Mouse (Mus musculus): ENCODE data around the gene Ccr7.

The Ccr7 gene

GRCm38 (mm10) chr11:99117907-99118306 is 37.0 kb downstream of the Ccr7 start:
- ATAC-seq (ENCODE audit: low TSS enrichment) = no peak

DNA sequence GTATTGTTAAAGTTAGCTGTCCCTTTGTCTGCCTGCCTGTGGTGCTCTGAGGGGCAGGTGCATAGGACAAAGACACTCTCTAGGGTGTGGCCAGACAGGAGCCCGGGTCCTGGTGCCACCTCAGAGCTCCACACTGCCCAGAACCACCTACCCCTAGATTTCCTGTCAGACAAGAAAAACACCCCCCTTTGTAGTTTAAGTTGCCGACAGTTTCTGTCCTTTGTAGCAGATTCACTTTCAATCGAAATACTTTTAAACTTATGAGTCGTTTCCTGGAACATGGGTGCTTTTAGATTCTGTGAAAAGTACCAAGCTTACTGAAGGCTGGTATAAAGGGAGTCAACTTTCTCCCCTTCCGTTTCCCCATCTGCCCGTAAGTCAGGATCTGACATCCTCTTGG is 38.9 kb downstream of the Ccr7 start:
- ATAC-seq (ENCODE audit: low TSS enrichment) = no peak

- ATAC-seq (ENCODE audit: low TSS enrichment) = no peak
These were observed 41.8 kb downstream of the Ccr7 start for GRCm38 (mm10) chr11:99113111-99113510.

- ATAC-seq (ENCODE audit: low TSS enrichment) = no peak
These were observed 42.2 kb downstream of the Ccr7 start for GRCm38 (mm10) chr11:99112700-99113099.

DNA sequence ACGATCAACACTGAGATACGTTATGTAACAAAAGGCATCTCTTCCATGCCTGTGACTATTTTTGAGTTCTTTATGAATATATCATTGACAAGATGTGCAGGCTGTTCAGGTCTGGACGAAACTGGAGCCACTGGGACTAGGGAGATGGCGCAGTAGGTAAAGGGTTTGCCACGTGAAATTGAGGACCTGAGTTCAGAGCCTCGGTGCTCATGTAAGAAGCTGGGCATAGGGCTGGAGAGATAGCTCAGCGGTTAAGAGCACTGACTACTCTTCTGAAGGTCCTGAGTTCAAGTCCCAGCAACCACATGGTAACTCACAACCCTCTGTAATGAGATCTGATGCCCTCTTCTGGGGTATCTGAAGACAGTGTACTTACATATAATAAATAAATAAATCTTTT is 43.2 kb downstream of the Ccr7 start:
- peak; percentile 66 for ATAC-seq (ENCODE audit: low TSS enrichment)

- ATAC-seq (ENCODE audit: low TSS enrichment) = peak; percentile 89
These were observed 43.7 kb downstream of the Ccr7 start for GRCm38 (mm10) chr11:99111155-99111554.

- no peak for ATAC-seq (ENCODE audit: low TSS enrichment)
These were observed 44.3 kb downstream of the Ccr7 start for GRCm38 (mm10) chr11:99110370-99111110.

- ATAC-seq (ENCODE audit: low TSS enrichment) = no peak
These were observed 46.6 kb downstream of the Ccr7 start for GRCm38 (mm10) chr11:99108296-99108695.

DNA sequence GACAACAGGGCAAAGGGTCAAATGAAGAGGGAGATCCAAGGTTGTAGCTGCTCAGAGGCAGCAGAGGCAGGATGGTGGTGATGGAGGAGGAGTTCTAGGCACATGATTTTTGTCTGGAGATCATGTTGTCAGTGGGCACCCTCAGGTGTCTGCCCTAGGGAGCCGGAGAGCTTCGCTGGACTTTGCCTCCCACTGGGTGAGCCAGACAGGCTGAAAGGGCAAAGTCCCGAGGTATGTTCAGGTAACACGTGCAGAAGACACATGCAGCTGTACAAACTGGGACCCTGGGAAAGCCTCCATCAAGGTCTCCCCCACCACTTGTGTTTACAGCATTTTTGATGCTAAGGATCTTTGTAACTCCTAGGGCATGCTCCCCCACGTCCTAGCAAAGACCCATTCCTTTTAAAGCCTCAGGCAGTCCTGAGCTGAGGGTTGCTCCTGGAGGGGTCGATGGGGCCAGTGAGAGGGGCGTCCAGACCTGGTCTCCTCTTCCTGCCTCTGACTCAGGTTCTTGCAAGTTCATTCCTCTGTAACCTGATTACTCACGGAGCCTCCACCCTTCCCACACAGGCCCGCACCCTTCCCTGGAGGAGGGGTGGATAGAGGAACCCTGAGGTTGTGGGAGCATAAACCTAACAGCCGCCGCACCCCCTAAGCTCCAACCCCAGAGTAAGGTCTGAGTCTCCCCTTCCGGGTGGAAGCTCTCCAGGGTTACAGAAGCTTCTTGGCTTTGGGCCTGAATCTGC is 48.7 kb downstream of the Ccr7 start:
- no peak for ATAC-seq (ENCODE audit: low TSS enrichment)

DNA sequence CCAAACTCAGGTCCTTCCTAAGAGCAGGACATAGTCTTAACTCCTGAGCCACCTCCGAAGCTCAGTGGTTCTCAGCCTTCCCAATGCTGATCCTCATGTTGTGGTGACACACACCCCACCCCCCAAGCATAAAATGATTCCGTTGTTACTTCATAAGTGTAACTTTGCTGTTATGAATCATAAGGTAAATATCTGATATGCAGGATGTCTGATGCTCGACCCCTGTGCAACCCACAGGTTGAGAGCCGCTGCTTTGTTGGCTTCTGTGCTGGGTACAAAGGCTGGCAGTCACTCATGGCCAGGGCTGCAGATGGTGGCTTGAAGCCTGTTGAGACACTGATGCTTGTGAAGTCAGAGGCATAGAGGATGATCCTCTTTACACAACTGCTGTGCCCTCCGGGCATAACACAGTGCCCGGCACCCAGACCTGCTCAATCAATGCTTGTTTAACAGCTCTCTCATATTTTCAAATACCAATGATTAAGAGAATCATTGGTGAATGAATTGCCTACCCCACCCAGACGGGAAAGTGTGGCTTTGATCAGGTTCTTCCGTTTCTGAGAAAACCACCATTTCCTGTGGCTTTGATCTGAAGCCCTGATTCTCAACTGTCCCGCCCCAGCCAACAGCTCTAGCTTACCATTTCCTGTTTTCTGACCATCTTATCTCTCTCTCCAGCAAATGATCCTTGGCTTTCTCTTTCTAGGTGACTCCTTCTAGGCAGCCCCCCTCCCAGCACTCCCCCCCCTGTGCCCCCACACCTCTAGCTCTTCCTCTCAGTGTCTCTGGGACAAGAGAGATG is 50.1 kb downstream of the Ccr7 start:
- no peak for ATAC-seq (ENCODE audit: low TSS enrichment)

DNA sequence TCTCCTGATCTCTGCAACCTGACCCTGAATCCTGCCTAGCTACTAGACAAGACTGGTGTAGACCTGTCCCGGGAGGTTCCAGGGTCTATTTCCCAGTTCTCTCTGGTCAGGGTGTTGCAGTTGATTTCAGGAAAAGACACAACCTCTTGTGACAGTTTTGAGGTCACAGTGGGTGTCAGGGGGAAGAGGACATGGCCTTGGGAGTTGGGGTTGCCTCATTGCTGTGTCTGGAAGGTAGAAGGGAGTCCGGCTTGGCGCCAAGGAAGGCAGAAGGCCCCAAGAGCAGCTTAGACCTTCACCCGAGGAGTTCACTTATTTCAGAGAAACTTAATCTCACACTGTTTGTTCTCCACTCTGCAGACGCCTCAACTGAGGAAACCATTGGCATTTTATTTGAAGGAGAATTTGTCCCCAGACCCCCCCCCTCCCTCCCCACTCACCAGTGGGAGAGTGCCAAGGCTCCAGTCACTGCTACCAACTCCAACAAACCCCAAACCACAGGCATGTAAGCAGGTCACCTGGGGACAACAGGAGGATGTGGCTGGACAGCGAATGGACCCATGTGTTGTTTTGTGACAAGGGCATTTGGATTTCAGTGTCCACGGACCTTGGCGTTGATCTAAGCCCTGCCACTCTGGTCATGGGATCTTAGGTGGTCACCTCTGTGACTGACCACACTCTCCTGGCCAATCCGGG is 52.2 kb downstream of the Ccr7 start:
- no peak for ATAC-seq (ENCODE audit: low TSS enrichment)

GRCm38 (mm10) chr11:99101693-99102092 is 53.2 kb downstream of the Ccr7 start:
- ATAC-seq (ENCODE audit: low TSS enrichment) = no peak

- no peak for ATAC-seq (ENCODE audit: low TSS enrichment)
These were observed 54.7 kb downstream of the Ccr7 start for GRCm38 (mm10) chr11:99100215-99100614.

GRCm38 (mm10) chr11:99099516-99099915 is 55.4 kb downstream of the Ccr7 start:
- ATAC-seq (ENCODE audit: low TSS enrichment) = no peak

DNA sequence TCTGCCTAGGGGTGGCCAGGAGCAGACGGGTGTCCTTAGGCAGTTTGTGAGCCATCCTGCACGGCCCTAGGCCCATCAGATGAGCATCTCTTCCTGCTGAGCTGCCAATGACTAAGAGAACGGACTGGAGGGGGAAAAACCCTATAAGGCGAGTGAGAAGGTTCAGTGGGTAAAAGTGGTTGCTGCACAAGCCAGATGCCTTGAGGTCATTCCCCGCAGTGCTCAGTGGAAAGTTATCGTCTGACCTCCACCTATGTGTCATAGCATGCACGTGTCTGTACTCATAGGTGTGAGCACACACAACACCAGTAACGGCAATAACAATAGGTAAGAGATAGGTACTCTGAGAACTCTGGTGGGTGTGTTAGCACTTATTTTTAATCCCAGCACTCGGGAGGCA is 56.0 kb downstream of the Ccr7 start:
- ATAC-seq (ENCODE audit: low TSS enrichment) = no peak

- ATAC-seq (ENCODE audit: low TSS enrichment) = no peak
These were observed 57.7 kb downstream of the Ccr7 start for GRCm38 (mm10) chr11:99096996-99097774.

- ATAC-seq (ENCODE audit: low TSS enrichment) = no peak
These were observed 58.5 kb downstream of the Ccr7 start for GRCm38 (mm10) chr11:99096417-99096816.

- no peak for ATAC-seq (ENCODE audit: low TSS enrichment)
These were observed 59.1 kb downstream of the Ccr7 start for GRCm38 (mm10) chr11:99095759-99096158.

- ATAC-seq (ENCODE audit: low TSS enrichment) = no peak
These were observed 59.8 kb downstream of the Ccr7 start for GRCm38 (mm10) chr11:99094911-99095676.
